Comparison of ENCODE assay signal across 8 mouse cellular contexts in the genomic region with DNA sequence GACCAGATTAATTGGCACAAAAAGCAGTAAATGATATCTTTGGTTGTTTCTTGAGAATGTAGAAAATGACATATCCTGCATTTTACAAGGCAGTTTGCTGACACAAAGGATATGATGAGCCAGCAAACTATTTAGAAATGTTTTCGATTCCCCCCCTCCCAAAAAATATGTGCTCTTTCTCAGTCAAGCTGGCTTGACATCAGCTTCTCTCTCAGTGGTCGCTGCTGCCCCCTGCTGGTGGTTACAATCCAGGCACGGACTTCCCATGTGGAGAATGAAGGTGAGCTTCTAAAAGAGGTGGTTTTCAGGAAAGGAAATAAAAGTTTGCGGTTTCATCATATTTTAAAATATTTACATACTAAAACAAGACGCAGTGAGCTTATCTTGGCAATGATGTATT.
DNase-seq lines count a peak whose midpoint lies in the region; TF ChIP-seq lines count a peak whose summit lies in the region.
"Had no signal": no experiment of that assay in that cellular context is flagged by ENCODE, and none has a peak within 500 bp of the region (broad histone marks: within the 10 kb centered on the region; RNA-seq: fewer than 3 reads in every experiment).

No protein-coding gene starts in this region.

- TF ChIP-seq POLR2A in testis, adult 2 months (IDR thresholded peaks at IDR 0.05; ENCODE audit: control insufficient read depth, low read depth, low read length), result no peak

- H3K4me1 ChIP-seq in ES-E14 (ENCODE audit: control insufficient read depth in 2 of 2, insufficient read depth in 2 of 2, low read length in 2 of 2, poor library complexity in 1 of 2), result no peaks in the 10 kb centered on the region
- H3K4me1 ChIP-seq in testis, adult 2 months (ENCODE audit: control insufficient read depth, insufficient read depth, low read length), result peaks cover 2% of the 10 kb centered on the region; the same call in 1 of the 2 replicates
- H3K4me1 ChIP-seq: limb, embryonic 15.5 days had no signal

- H3K27ac ChIP-seq in ES-E14 (ENCODE audit: insufficient read depth, low read depth, low read length, poor library complexity, severe bottlenecking), result no peak overlapping the region
- H3K27ac ChIP-seq in left cerebral cortex, adult 2 months, result no peak overlapping the region
- H3K27ac ChIP-seq in testis, adult 2 months (ENCODE audit: control insufficient read depth, insufficient read depth, low read depth, low read length), result no peak overlapping the region
- H3K27ac ChIP-seq: limb, embryonic 15.5 days had no signal

- no peaks in the 10 kb centered on the region for H3K36me3 ChIP-seq in ES-E14 (ENCODE audit: control insufficient read depth, insufficient read depth, low read length, poor library complexity, severe bottlenecking)
- H3K36me3 ChIP-seq in testis, adult 2 months (ENCODE audit: control insufficient read depth, insufficient read depth, low read length), result no peaks in the 10 kb centered on the region
- H3K36me3 ChIP-seq: limb, embryonic 15.5 days had no signal

- no peaks in the 10 kb centered on the region for H3K27me3 ChIP-seq in testis, adult 2 months (ENCODE audit: control insufficient read depth, insufficient read depth, low read length)
- H3K27me3 ChIP-seq: limb, embryonic 15.5 days had no signal

- TF ChIP-seq CTCF in left cerebral cortex, adult 2 months (IDR thresholded peaks at IDR 0.05), result peak; percentile 92
- peak; percentile 83; the same call in 1 of the 2 replicates for TF ChIP-seq CTCF in testis, adult 2 months (IDR thresholded peaks at IDR 0.05; ENCODE audit: control insufficient read depth, insufficient read depth, insufficient replicate concordance, low read depth, low read length)

- no peaks in the 10 kb centered on the region for H3K9me3 ChIP-seq in ES-E14 (ENCODE audit: control insufficient read depth, insufficient read depth, low read depth, low read length)
- H3K9me3 ChIP-seq: limb, embryonic 15.5 days had no signal

- peak; percentile 40 for DNase-seq in ES-E14 (ENCODE audit: low read depth, low spot score)
- peak; percentile 34 for DNase-seq in adrenal gland, adult 8-10 months
- peak; percentile 75 for DNase-seq in embryo, embryonic 10.5 days (ENCODE audit: low spot score)
- peak; percentile 74 to 86 for DNase-seq in heart, postnatal 36 days
- DNase-seq in left cerebral cortex, adult 2 months (ENCODE audit: extremely low spot score in 1 of 2, low spot score in 2 of 2), result peak; percentile 78 to 87
- DNase-seq in naive thymus-derived CD4-positive, alpha-beta T cell, adult 2 months (ENCODE audit: low read depth), result peak; percentile 25

- in situ Hi-C loops in ES-E14 (cut with MboI; ENCODE audit: low sequenced_read_pairs in 2 of 2, unreplicated experiment in 2 of 2), result loop anchor here in 1 of 2 experiments (10.0 kb wide), 2 partner anchors 165 to 175 kb away; no protein-coding TSS in a partner anchor

- no peak overlapping the region for H3K9ac ChIP-seq in ES-E14 (ENCODE audit: insufficient read depth, low read depth, low read length, poor library complexity, severe bottlenecking)
- H3K9ac ChIP-seq: limb, embryonic 15.5 days had no signal

- H3K4me3 ChIP-seq in ES-E14 (ENCODE audit: insufficient read depth in 1 of 2, low read depth in 1 of 2, low read length in 2 of 2, poor library complexity in 1 of 2, severe bottlenecking in 1 of 2), result no peak overlapping the region
- no peak overlapping the region for H3K4me3 ChIP-seq in left cerebral cortex, adult 2 months
- no peak overlapping the region for H3K4me3 ChIP-seq in testis, adult 2 months (ENCODE audit: control insufficient read depth, low read depth, low read length)
- H3K4me3 ChIP-seq: limb, embryonic 15.5 days had no signal

- intact Hi-C loops in heart, postnatal 36 days (cut with DNase I), result loop anchor here (1.0 to 10.0 kb wide), 3 partner anchors 68 to 395 kb away; a partner anchor contains a TSS
- intact Hi-C loops in left cerebral cortex, adult 2 months (cut with DNase I), result loop anchor here (1.0 to 2.0 kb wide), 2 partner anchors 69 to 170 kb away; a partner anchor contains a TSS

TF ChIP-seq in ES-E14, 5 proteins besides CTCF, POLR2A, EP300 and RAD21:
- TF ChIP-seq HCFC1 (IDR thresholded peaks at IDR 0.05; ENCODE audit: borderline replicate concordance, insufficient read depth, low read length) (no peak), ZNF384 (IDR thresholded peaks at IDR 0.05; ENCODE audit: low read depth, low read length) (no peak), ZC3H11A (IDR thresholded peaks at IDR 0.05; ENCODE audit: borderline replicate concordance, low read depth, low read length) (peak; percentile 82), MAFK (IDR thresholded peaks at IDR 0.05; ENCODE audit: insufficient read depth, low read depth, low read length) (no peak), CHD2 (IDR thresholded peaks at IDR 0.05; ENCODE audit: low read depth, low read length) (no peak)

Comparison
In these comparisons a context has a peak if more than half of its experiments do, and no peak if none do; other contexts are left out.
1. DNase-seq: peak in every context shown above with its lines; median percentile 82 in left cerebral cortex, adult 2 months; 80 in heart, postnatal 36 days; 75 in embryo, embryonic 10.5 days; 40 in ES-E14; 34 in adrenal gland, adult 8-10 months; 25 in naive thymus-derived CD4-positive, alpha-beta T cell, adult 2 months.